8 mouse cellular contexts compared by ENCODE assay signal in the genomic region with DNA sequence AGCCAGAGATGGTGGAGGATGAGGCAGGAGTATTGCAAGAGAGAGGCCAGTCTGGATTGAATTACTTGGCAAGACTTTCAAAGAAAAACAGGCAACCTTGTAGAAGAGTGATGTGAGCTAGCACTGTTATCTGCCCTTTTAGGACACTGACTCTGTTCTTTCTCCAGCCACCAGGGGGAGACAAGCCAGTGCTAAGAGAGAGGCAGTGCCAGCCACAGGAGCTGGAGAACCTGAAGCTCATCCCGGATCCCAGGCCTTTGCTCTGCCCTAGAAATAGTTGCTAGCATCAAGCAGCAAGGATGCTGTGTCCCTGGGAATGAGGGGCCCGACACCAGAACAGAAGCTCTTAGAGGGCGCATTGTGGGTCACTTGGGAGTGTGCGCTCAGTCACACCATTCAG. TPM values are rescaled to one million over a fixed set of nuclear protein-coding genes. Genes with fewer than 3 reads are reported as not detected.
DNase-seq lines count a peak whose midpoint lies in the region; ATAC-seq lines count a peak whose summit lies in the region.

No protein-coding gene starts in this region.

- no peaks in the 10 kb centered on the region for H3K4me1 ChIP-seq in embryonic facial prominence, embryonic 10.5 days
- no peaks in the 10 kb centered on the region for H3K4me1 ChIP-seq in lung, embryonic 16.5 days (replicated peaks; ENCODE audit: control insufficient read depth, insufficient read depth, low read length)

- peak; percentile 54; the same call in 1 of the 2 replicates for ATAC-seq in lung, embryonic 16.5 days (ENCODE audit: low read depth)

- no peak overlapping the region for H3K27ac ChIP-seq in embryonic facial prominence, embryonic 10.5 days (replicated peaks)
- no peak overlapping the region for H3K27ac ChIP-seq in lung, embryonic 16.5 days (ENCODE audit: low read length)

- peaks cover 77% of the 10 kb centered on the region for H3K36me3 ChIP-seq in embryonic facial prominence, embryonic 10.5 days (replicated peaks)
- peaks cover 3% of the 10 kb centered on the region; the same call in 1 of the 2 replicates for H3K36me3 ChIP-seq in lung, embryonic 16.5 days (ENCODE audit: control insufficient read depth, insufficient read depth, low read length)

- H3K9ac ChIP-seq in lung, embryonic 16.5 days (ENCODE audit: low read length) = no peak overlapping the region

- no peaks in the 10 kb centered on the region for H3K27me3 ChIP-seq in embryonic facial prominence, embryonic 10.5 days (replicated peaks; ENCODE audit: low read depth, poor library complexity, severe bottlenecking)
- H3K27me3 ChIP-seq in lung, embryonic 16.5 days (ENCODE audit: control insufficient read depth, insufficient read depth, low read depth, low read length) = no peaks in the 10 kb centered on the region

- H3K9me3 ChIP-seq in embryonic facial prominence, embryonic 10.5 days = no peaks in the 10 kb centered on the region
- H3K9me3 ChIP-seq in lung, embryonic 16.5 days (ENCODE audit: control insufficient read depth, low read length) = no peaks in the 10 kb centered on the region

- no peak overlapping the region for H3K4me2 ChIP-seq in lung, embryonic 16.5 days (ENCODE audit: low read depth, low read length)

- 79% methylated on average over 4 of the region's 4 CpGs for WGBS in embryonic facial prominence, embryonic 10.5 days
- WGBS in lung, embryonic 16.5 days = 73% methylated on average over 4 of the region's 4 CpGs

- DNase-seq in CD8-positive naive resting alpha-beta T cell, adult 2 months (ENCODE audit: low read depth in 2 of 2, low spot score in 2 of 2) = peak; percentile 5 to 18
- DNase-seq in adrenal gland, postnatal 25 days = peak; percentile 76
- DNase-seq in embryonic facial prominence, embryonic 10.5 days (ENCODE audit: low spot score) = peak; percentile 75
- DNase-seq in heart, adult 9 months (ENCODE audit: low spot score in 2 of 2) = peak; percentile 27 to 47
- peak; percentile 51 to 83 for DNase-seq in kidney, postnatal 36 days
- DNase-seq in ovary, postnatal 36 days (ENCODE audit: low spot score) = peak; percentile 65
- peak; percentile 43 to 57 for DNase-seq in thymus, postnatal 36 days

- H3K4me3 ChIP-seq in embryonic facial prominence, embryonic 10.5 days = no peak overlapping the region
- no peak overlapping the region for H3K4me3 ChIP-seq in lung, embryonic 16.5 days (ENCODE audit: low read length)

RNA-seq across cellular contexts. Expression of gene Dnajc27, which starts 25.0 kb away (rescaled TPM):
- 4.1 and 4.7 TPM in 2 replicates for total RNA-seq in adrenal gland, postnatal 25 days (2021)
- polyA plus RNA-seq in embryonic facial prominence, embryonic 10.5 days (2016; fragmentation: Nextera tagmentation; extraction: Ambion mirVana) = 10.6 and 12.2 TPM in 2 replicates
- 5.3 and 6.1 TPM in 2 replicates for polyA plus RNA-seq in lung, embryonic 16.5 days (2015; fragmentation: Nextera tagmentation; extraction: Ambion mirVana)

RNA-seq across cellular contexts. Expression of gene Adcy3, which starts 25.5 kb away (rescaled TPM):
- total RNA-seq in adrenal gland, postnatal 25 days (2021) = 28.3 and 39.5 TPM in 2 replicates
- 6.1 and 7.7 TPM in 2 replicates for polyA plus RNA-seq in embryonic facial prominence, embryonic 10.5 days (2016; fragmentation: Nextera tagmentation; extraction: Ambion mirVana)
- polyA plus RNA-seq in lung, embryonic 16.5 days (2015; fragmentation: Nextera tagmentation; extraction: Ambion mirVana) = 11.0 and 11.6 TPM in 2 replicates

Comparison
In these comparisons a context has a peak if more than half of its experiments do, and no peak if none do; other contexts are left out.
1. DNase-seq: peak in every context shown above with its lines; median percentile 76 in adrenal gland, postnatal 25 days; 75 in embryonic facial prominence, embryonic 10.5 days; 67 in kidney, postnatal 36 days; 65 in ovary, postnatal 36 days; 50 in thymus, postnatal 36 days; 37 in heart, adult 9 months; 12 in CD8-positive naive resting alpha-beta T cell, adult 2 months.